Mouse (Mus musculus): ENCODE measurements around the gene Plek. TPM values are rescaled to one million over a fixed set of nuclear protein-coding genes. Genes with fewer than 3 reads are reported as not detected.
"Not testable (repeated sequence)": the region's sequence is repeated elsewhere in the genome, so short reads cannot be mapped to it uniquely, and the experiment has no call there.

Gene Plek
- polyA plus RNA-seq, 1 experiment from 2014 or later, result 3.9 TPM

DNA sequence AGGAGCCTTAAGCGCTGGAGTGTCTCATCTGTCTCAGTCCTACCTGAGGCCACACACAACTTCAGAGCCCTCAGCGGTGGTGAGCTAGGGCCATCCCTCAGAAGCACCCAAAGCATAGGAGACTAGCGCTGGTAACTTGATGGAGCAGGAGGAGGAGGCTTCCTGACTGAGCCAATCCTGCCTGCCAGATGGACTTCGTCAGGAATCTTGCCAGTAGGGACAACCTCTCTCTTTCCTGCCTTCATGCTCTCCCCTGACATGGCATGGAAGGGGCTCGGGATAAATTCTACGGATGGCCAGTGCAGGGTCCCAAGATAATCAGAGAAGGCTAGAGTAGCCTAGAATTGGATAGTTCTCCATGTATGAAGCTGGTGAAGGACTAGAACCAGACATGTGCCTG is 29.0 kb downstream of the Plek start:
- Histone ChIP-seq H3K27me3 (replicated peaks) (no peaks in the 10 kb centered on the region), H3K36me3 (no peaks in the 10 kb centered on the region), H3K4me1 (no peaks in the 10 kb centered on the region), H3K27ac (replicated peaks) (no peak overlapping the region), H3K4me2 (no peak overlapping the region), H3K9me3 (peaks cover 8% of the 10 kb centered on the region; the same call in 1 of the 2 replicates), H3K4me3 (no peak overlapping the region), H3K9ac (no peak overlapping the region)
- WGBS, result 68% methylated on average over 6 of the region's 6 CpGs
- no peak for ATAC-seq (ENCODE audit: extremely low read depth, insufficient number of reproducible peaks, low FRiP score, low TSS enrichment)

DNA sequence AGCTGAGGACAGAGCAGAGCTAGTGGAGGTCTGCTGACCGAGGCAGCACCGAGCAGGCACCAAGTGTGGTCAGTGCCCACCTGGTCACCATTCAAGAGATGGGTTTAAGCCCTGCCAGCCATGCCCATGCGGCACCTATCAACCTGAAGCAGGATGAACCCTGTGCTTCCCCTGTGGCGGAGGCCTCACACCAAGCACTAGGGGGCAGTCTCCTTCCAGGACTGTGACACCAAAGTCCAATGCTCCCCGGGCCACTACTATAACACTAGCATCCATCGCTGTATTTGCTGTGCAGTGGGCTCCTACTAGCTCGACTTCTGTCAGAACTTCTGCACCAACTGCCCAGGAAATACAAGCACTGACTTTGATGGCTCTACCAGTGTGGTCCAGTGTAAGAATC is 32.9 kb downstream of the Plek start:
- Histone ChIP-seq H3K4me2 (no peak overlapping the region), H3K4me1 (no peaks in the 10 kb centered on the region), H3K36me3 (no peaks in the 10 kb centered on the region), H3K9me3 (peaks cover 15% of the 10 kb centered on the region; the same call in 1 of the 2 replicates), H3K4me3 (no peak overlapping the region), H3K9ac (no peak overlapping the region), H3K27me3 (replicated peaks) (no peaks in the 10 kb centered on the region), H3K27ac (replicated peaks) (no peak overlapping the region)
- 78% methylated on average over 7 of the region's 7 CpGs for WGBS
- ATAC-seq (ENCODE audit: extremely low read depth, insufficient number of reproducible peaks, low FRiP score, low TSS enrichment), result no peak

DNA sequence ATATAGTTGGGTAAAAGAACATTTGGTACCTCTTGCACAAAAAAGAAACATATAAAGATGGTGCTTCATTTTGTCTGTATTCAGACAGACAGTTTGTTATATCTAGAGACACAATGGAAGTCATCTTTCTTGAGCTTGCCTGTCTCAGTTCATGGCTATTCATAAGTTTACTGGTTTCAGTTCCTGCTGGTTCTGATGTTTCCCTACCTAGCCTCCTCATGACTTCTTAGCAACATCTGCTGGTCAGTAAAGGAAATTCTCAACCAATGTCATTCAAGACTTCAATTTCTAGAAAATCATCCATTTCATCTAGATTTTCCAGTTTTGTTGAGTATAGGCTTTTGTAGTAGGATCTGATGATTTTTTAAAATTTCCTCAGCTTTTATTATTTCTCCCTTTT is 39.2 kb downstream of the Plek start:
- H3K4me2 ChIP-seq, result no peak overlapping the region
- ATAC-seq (ENCODE audit: extremely low read depth, insufficient number of reproducible peaks, low FRiP score, low TSS enrichment), result no peak

DNA sequence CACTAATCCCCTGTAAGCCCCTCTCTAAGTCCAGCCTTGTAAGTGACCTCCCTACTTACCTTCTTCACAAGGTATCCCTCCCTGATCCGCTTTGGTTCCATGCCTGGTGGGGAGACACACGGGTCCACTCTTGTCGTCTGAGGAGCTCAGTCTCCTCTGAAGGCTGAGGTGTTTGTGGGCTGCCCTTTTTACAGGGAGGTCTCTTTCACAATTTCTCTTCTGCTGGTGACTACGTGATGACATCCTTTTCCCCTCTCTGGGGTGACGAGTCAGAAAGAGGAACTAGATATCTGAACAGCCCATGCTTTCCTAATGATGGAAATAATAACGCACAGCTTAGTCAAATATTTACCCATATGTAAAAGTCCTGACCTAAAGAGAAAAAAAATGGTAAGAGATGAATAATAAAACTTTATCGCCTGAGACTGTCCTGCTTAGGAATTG is 43.7 kb downstream of the Plek start:
- ATAC-seq (ENCODE audit: extremely low read depth, insufficient number of reproducible peaks, low FRiP score, low TSS enrichment), result no peak
- Histone ChIP-seq H3K4me2 (no peak overlapping the region), H3K9ac (no peak overlapping the region), H3K36me3 (no peaks in the 10 kb centered on the region), H3K4me1 (no peaks in the 10 kb centered on the region), H3K27ac (replicated peaks) (no peak overlapping the region), H3K4me3 (no peak overlapping the region), H3K9me3 (no peaks in the 10 kb centered on the region), H3K27me3 (replicated peaks) (no peaks in the 10 kb centered on the region)
- 50% methylated on average over 7 of the region's 7 CpGs for WGBS

More for the DNA sequence above, 39.2 kb downstream of the Plek start:
- H3K36me3 ChIP-seq, result no peaks in the 10 kb centered on the region
- no peaks in the 10 kb centered on the region for H3K27me3 ChIP-seq (replicated peaks)
- H3K27ac ChIP-seq (replicated peaks), result no peak overlapping the region
- H3K9ac ChIP-seq, result no peak overlapping the region
- no peaks in the 10 kb centered on the region for H3K4me1 ChIP-seq
- peaks cover 5% of the 10 kb centered on the region; the same call in 1 of the 2 replicates for H3K9me3 ChIP-seq
- H3K4me3 ChIP-seq, result no peak overlapping the region

DNA sequence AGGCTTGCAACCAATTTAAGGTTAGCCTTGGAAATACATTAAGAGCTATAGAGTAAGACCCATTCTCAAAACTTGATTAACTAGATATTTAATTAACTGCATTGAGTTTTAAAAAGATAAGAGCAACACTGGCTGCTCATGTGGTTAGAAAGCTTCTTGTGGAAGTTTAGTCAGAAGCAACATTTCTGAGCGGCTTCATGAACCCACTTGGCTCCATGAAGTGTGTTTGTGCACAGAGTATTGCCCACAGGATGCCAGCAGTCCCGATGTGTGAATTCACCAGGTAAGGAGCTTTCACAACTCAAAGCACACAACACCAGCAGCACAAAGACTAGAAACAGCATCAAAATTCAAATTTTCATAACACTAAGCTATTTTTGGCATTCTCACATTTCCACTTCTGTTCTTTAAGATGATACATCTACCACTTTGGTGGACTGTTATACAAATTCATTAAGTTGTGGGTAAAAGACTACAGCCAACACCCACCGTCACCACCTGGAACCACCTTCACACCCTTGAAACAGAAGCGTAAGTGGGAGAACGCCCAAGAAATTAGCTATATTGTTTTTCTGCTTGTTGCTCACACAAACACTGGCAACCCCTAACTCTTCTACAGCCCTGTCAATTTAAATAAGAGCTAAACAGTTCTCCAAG is 44.5 kb downstream of the Plek start:
- H3K4me2 ChIP-seq, result no peak overlapping the region
- no peaks in the 10 kb centered on the region for H3K36me3 ChIP-seq
- H3K27me3 ChIP-seq (replicated peaks), result no peaks in the 10 kb centered on the region
- H3K9me3 ChIP-seq, result no peaks in the 10 kb centered on the region
- no peak overlapping the region for H3K4me3 ChIP-seq
- no peaks in the 10 kb centered on the region for H3K4me1 ChIP-seq
- H3K27ac ChIP-seq (replicated peaks), result no peak overlapping the region
- 79% methylated on average over 5 of the region's 5 CpGs for WGBS
- H3K9ac ChIP-seq, result no peak overlapping the region
- ATAC-seq (ENCODE audit: extremely low read depth, insufficient number of reproducible peaks, low FRiP score, low TSS enrichment), result no peak

DNA sequence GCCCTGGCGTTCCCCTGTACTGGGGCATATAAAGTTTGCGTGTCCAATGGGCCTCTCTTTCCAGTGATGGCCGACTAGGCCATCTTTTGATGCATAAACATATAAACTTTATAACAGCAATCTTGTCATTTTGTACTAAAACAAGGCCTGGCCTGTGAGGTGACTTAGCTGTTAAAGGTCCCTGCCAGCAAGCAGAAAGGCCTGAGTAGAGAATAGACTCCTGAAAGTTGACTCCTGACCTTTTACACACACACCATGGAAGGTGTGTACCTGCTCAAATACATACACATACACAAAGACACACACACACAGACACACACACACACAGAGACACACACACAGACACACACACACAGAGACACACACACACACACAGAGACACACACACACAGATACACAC is 45.7 kb downstream of the Plek start:
- H3K4me3 ChIP-seq; H3K4me2 ChIP-seq; H3K9ac ChIP-seq; ATAC-seq (ENCODE audit: extremely low read depth, insufficient number of reproducible peaks, low FRiP score, low TSS enrichment); H3K27ac ChIP-seq (replicated peaks); H3K27me3 ChIP-seq (replicated peaks); H3K9me3 ChIP-seq; H3K36me3 ChIP-seq; H3K4me1 ChIP-seq: not testable (repeated sequence)
- 77% methylated on average over 3 of the region's 3 CpGs for WGBS

DNA sequence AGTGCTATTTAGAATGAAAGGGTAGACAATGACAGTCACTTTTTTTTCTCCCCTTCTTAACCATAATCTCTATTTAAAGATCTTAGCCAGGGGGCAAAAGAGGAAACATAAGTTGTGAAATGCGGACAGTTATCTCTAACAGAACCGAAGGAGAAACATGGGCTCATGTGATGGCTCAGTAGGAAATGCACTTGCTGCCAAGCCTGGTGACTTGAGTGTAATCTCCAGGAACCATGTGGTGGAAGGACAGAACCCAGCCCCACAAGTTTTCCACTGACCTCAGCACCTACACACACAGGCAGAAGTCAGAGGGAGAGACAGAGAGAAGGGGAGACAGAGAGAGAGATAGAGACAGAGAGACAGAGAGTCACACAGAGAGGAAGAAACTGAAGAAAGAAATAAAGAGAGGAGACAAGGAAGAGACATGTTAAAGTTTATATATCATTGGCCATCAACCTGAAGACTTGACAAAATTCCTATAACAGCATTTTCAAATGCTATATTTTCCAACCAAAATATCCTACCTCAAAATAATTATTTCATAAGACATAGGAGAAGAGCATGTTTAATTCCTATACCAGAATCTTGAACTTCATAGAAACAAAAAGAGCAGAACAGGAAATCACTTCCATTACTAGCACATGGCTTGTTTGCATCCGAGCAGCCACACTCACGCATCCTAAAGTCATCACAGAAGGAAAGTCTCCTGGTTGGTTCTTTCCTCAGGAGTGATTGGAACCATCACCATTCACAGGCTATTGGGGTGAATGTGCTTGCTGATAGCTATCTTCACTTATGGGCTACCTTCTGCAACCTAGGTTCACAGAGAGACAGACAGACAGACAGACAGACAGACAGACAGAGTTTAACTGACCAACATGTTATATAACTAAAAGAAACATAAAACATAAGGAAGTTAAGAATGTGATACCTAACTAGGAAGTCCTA is 47.0 kb downstream of the Plek start:
- no peak for ATAC-seq (ENCODE audit: extremely low read depth, insufficient number of reproducible peaks, low FRiP score, low TSS enrichment)
- no peaks in the 10 kb centered on the region for H3K9me3 ChIP-seq
- H3K4me1 ChIP-seq, result no peaks in the 10 kb centered on the region
- WGBS, result 57% methylated on average over 4 of the region's 4 CpGs
- no peaks in the 10 kb centered on the region for H3K36me3 ChIP-seq
- H3K4me3 ChIP-seq, result no peak overlapping the region
- no peak overlapping the region for H3K9ac ChIP-seq
- H3K27me3 ChIP-seq (replicated peaks), result no peaks in the 10 kb centered on the region
- no peak overlapping the region for H3K4me2 ChIP-seq
- no peak overlapping the region for H3K27ac ChIP-seq (replicated peaks)

DNA sequence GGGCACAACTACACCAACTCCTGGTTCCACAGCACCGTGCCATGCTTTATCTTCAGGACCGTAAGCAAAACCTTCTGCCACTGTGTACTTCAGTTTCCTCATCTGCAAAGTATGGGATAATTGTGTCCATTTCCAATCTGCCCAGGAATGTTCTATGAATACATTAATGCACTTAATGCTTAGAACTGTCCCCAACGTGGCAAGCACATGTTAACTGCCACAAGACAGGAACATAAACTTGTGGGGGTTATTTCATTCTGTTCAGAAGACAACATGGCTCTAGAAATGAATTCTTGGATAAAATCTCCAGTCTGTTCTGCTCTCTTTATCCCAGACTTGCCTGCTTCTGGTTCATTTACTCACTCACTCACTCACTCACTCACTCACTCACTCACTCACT is 48.4 kb downstream of the Plek start:
- ATAC-seq (ENCODE audit: extremely low read depth, insufficient number of reproducible peaks, low FRiP score, low TSS enrichment), result no peak
- Histone ChIP-seq H3K9me3 (no peaks in the 10 kb centered on the region), H3K27me3 (replicated peaks) (no peaks in the 10 kb centered on the region), H3K4me3 (no peak overlapping the region), H3K4me2 (no peak overlapping the region), H3K27ac (replicated peaks) (no peak overlapping the region), H3K9ac (no peak overlapping the region), H3K4me1 (no peaks in the 10 kb centered on the region), H3K36me3 (no peaks in the 10 kb centered on the region)
- WGBS, result 68% methylated on average over 3 of the region's 3 CpGs

DNA sequence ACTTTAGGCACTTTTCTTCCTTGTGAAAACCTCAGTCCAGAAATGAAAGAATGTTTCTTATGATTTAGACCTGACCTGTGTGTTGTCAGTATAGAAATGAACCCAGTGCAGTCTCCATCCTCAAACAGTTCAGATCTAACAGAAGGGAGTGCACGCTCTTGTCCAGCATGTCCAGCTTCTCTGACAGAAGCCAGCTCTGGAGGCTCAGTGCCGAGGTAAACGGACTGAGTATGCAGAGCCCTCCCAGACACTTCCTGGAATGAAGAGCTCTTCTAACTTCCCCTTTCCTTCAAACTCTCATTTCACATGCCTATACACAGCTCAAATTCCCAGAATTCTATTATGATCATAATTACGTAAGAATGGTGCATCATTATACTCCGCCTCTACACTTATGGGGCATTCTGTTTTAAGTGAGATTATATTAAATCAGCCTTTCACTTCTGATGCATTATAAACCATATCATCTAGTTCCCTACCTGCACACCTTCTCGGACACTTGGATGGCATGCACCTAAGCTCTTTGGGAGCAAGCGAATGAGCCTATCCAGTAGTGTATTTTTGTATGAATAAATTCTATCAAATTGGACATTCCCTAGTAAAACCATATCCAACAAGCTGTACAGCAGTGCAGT is 49.3 kb downstream of the Plek start:
- Histone ChIP-seq H3K27ac (replicated peaks) (no peak overlapping the region), H3K36me3 (no peaks in the 10 kb centered on the region), H3K27me3 (replicated peaks) (no peaks in the 10 kb centered on the region), H3K4me2 (no peak overlapping the region), H3K4me1 (no peaks in the 10 kb centered on the region), H3K4me3 (no peak overlapping the region), H3K9ac (no peak overlapping the region), H3K9me3 (no peaks in the 10 kb centered on the region)
- no peak for ATAC-seq (ENCODE audit: extremely low read depth, insufficient number of reproducible peaks, low FRiP score, low TSS enrichment)
- 66% methylated on average over 7 of the region's 7 CpGs for WGBS

DNA sequence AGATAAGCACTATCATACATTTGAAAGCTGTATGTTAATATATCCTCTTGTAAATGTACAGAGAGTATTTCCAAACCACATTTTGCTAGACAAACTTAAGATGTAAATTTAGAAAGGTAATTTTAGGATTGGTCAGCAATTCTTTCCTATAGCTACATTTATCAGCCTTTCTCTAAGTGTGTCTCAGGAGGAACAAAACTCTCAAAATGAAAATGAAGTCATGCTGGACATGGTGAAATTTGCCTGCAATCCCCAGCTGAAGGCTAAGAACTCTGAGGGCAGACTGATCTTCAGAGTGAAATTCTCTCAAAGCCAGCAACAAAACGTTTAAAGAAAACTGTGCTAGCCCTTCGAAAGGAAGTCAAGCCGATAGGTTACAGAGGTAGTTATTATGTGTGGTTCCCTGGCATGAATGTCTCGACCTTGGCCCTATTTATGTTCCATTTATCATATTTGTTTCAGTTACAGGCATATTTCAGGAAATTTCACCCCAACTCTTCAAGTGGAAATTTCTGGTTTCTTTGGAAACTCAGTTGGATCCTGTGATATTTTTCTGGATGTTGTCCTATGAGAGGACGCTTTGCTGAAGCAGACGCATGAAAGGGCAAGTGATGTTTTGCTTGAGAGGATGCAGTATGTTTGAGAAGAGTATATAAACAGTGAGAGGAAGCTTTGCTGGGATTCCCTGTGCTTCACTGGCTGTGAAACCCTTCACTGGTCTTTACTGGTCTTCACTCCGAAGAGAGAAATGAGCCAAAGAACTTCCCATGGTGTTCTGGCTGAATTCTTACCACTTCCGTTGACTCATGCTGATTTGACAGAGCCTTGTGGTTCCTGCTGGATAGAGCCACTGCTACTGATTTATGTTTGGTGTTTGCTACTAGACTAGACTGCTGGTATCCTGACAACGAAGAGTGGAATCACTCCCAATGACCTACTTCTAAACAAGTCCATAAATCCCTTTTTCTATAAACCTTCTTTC is 51.5 kb downstream of the Plek start:
- Histone ChIP-seq H3K9me3 (no peaks in the 10 kb centered on the region), H3K4me3 (no peak overlapping the region), H3K27ac (replicated peaks) (no peak overlapping the region), H3K4me1 (no peaks in the 10 kb centered on the region), H3K27me3 (replicated peaks) (no peaks in the 10 kb centered on the region), H3K9ac (no peak overlapping the region), H3K4me2 (no peak overlapping the region), H3K36me3 (no peaks in the 10 kb centered on the region)
- WGBS, result 68% methylated on average over 9 of the region's 9 CpGs
- no peak for ATAC-seq (ENCODE audit: extremely low read depth, insufficient number of reproducible peaks, low FRiP score, low TSS enrichment)

DNA sequence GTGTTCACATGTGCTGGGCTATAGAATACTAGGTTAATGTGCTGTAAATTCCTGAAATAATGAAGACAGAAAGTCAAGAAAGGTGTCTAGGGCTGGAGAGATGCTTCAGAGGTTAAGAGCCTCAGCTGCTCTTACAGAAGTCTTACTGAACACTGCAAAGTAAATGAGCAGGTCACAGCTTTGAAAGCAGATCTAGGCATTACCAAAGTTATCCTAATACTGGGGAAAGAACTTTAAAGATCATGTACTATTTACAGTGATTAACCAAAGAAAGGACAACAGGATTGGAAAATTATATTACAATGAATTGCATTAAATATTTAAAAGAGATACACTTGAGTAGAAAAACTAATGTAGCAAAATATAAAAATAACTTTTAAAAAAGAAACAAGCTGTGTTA is 52.2 kb downstream of the Plek start:
- Histone ChIP-seq H3K9ac (no peak overlapping the region), H3K4me1 (no peaks in the 10 kb centered on the region), H3K4me2 (no peak overlapping the region), H3K9me3 (no peaks in the 10 kb centered on the region), H3K27me3 (replicated peaks) (no peaks in the 10 kb centered on the region), H3K36me3 (no peaks in the 10 kb centered on the region), H3K27ac (replicated peaks) (no peak overlapping the region), H3K4me3 (no peak overlapping the region)
- no peak for ATAC-seq (ENCODE audit: extremely low read depth, insufficient number of reproducible peaks, low FRiP score, low TSS enrichment)
